Mouse (Mus musculus) left cerebral cortex, postnatal 25 days (tissue): Measurements from ENCODE around the gene Gemin6. TPM values are rescaled to one million over a fixed set of nuclear protein-coding genes. Genes with fewer than 3 reads are reported as not detected.
"Not testable (repeated sequence)": the region's sequence is repeated elsewhere in the genome, so short reads cannot be mapped to it uniquely, and the experiment has no call there.

Experiments used
- DNase-seq, 2 experiments: peaks; one replicate each; pipeline ENCODE4 v3.0.0; 2022; ENCODE audit warnings: low spot score in 2 of 2, mixed read lengths in 1 of 2
- intact Hi-C: fragments of 180-260 bp; cut with DNase I; formaldehyde crosslinking; loops from one replicate; pipeline ENCODE4 v1.15.1; 2025
- total RNA-seq, 2 experiments: library from RNA; stranded (reverse); gene quantifications; 2 replicates each; pipeline ENCODE4 v1.2.3; 2021

The Gemin6 gene
- total RNA-seq, result 1 to 10 TPM; 4.1 to 5.5 TPM

- intact Hi-C loops, result loop anchor here (2.0 kb wide), 1 partner anchor 18 kb away; the partner anchor contains the start of genes Srsf7 and Ttc39d
- peak; percentile 89 to 95 for DNase-seq
Measured at GRCm38 (mm10) chr17:80224326-80225116, at the start of gene Gemin6. Gene Gemin6 (plus strand): TSS chr17:80224441.

- intact Hi-C loops, result no loop called here
- no peak for DNase-seq
Measured at GRCm38 (mm10) chr17:80174699-80175385, 49.4 kb upstream of the Gemin6 start.

GRCm38 (mm10) chr17:80175386-80175739, 48.9 kb upstream of the Gemin6 start:
- intact Hi-C loops, result no loop called here
- DNase-seq, result no peak

- no peak for DNase-seq
- intact Hi-C loops, result no loop called here
Measured at GRCm38 (mm10) chr17:80175966-80176365, 48.3 kb upstream of the Gemin6 start.

- DNase-seq, intact Hi-C loops: not testable (repeated sequence)
Measured at GRCm38 (mm10) chr17:80178846-80179245, 45.4 kb upstream of the Gemin6 start.

- DNase-seq, result peak; percentile 73 to 85
- intact Hi-C loops, result loop anchor here (1.0 to 5.0 kb wide), 3 partner anchors 132 to 318 kb away; no protein-coding TSS in a partner anchor
Measured at GRCm38 (mm10) chr17:80179959-80180358, 44.3 kb upstream of the Gemin6 start.

- DNase-seq, result no peak
- intact Hi-C loops, result loop anchor here (1.0 to 5.0 kb wide), 3 partner anchors 132 to 318 kb away; no protein-coding TSS in a partner anchor
Measured at GRCm38 (mm10) chr17:80180468-80180867, 43.8 kb upstream of the Gemin6 start.

- DNase-seq, result no peak
- intact Hi-C loops, result loop anchor here (5.0 kb wide), 1 partner anchor 321 kb away; no protein-coding TSS in a partner anchor
Measured at GRCm38 (mm10) chr17:80183615-80184014, 40.6 kb upstream of the Gemin6 start.

GRCm38 (mm10) chr17:80193075-80193474, 31.2 kb upstream of the Gemin6 start:
- intact Hi-C loops, result loop anchor here (5.0 to 10.0 kb wide), 2 partner anchors 341 to 498 kb away; no protein-coding TSS in a partner anchor
- peak; percentile 25 to 32 for DNase-seq

GRCm38 (mm10) chr17:80199160-80199778, 25.0 kb upstream of the Gemin6 start:
- intact Hi-C loops, result loop anchor here (10.0 kb wide), 1 partner anchor 504 kb away; no protein-coding TSS in a partner anchor
- no peak for DNase-seq

- intact Hi-C loops, result loop anchor here (2.0 to 5.0 kb wide), 2 partner anchors 19 to 277 kb away; partner anchors contain the start of genes Gemin6 and Sos1
Measured at GRCm38 (mm10) chr17:80205657-80206056, 18.6 kb upstream of the Gemin6 start.

GRCm38 (mm10) chr17:80206301-80206670, 18.0 kb upstream of the Gemin6 start:
- intact Hi-C loops, result loop anchor here (2.0 to 5.0 kb wide), 2 partner anchors 19 to 276 kb away; partner anchors contain the start of genes Gemin6 and Sos1
- DNase-seq, result no peak

More at GRCm38 (mm10) chr17:80205657-80206056, 18.6 kb upstream of the Gemin6 start:
- DNase-seq, result no peak

- intact Hi-C loops, result loop anchor here (2.0 to 5.0 kb wide), 2 partner anchors 18 to 275 kb away; partner anchors contain the start of genes Gemin6 and Sos1
- peak; percentile 97 to 98 for DNase-seq
Measured at GRCm38 (mm10) chr17:80206671-80207581, 17.3 kb upstream of the Gemin6 start, which contains the start of the genes Srsf7 and Ttc39d. Gene Srsf7 (minus strand): TSS chr17:80207307. Gene Ttc39d (plus strand): TSS chr17:80207460.

- intact Hi-C loops, DNase-seq: not testable (repeated sequence)
Measured at GRCm38 (mm10) chr17:80213998-80214397, 10.2 kb upstream of the Gemin6 start.

- no peak for DNase-seq
- intact Hi-C loops, result no loop called here
Measured at GRCm38 (mm10) chr17:80220131-80220530, 4.1 kb upstream of the Gemin6 start.

GRCm38 (mm10) chr17:80221202-80221601, 3.0 kb upstream of the Gemin6 start:
- intact Hi-C loops, result no loop called here
- no peak for DNase-seq

- intact Hi-C loops, result no loop called here
- no peak for DNase-seq
Measured at GRCm38 (mm10) chr17:80221890-80222628, 2.2 kb upstream of the Gemin6 start.

GRCm38 (mm10) chr17:80223829-80224228, 412 bp upstream of the Gemin6 start:
- intact Hi-C loops, result loop anchor here (2.0 kb wide), 1 partner anchor 17 kb away; the partner anchor contains the start of genes Srsf7 and Ttc39d
- DNase-seq, result no peak
